Mouse (Mus musculus): ENCODE data around the gene Sp9.

DNA sequence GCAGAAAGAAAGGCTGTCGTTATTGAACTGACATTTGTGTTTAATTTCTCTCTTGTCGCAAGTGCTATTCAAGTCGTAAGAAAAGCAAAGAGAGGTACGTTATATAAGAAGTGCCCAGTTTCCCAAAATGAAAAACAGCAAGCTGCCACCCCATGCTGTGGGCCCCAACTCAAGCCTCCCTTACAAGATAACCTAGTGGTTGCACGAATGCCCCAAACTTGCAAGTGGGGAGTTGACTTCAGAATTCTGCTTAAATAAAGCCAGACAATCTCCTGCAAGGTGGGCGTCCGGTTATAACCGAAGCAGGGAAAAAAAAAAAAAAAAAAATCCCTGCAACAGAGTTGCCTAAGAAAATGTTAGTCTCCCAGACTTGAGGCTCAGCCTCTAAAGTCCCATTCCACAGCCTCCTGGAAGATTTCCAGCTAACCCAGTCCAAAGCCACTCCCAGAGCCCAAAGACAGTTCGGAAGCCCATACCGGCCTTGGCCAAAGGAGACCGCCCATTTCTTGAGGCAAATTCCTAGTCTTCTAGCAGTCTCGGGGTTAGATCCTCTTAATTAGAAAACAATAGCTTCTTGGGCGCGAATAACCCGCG is 8.5 kb upstream of the Sp9 start:
- TF ChIP-seq PAX5 (IDR thresholded peaks at IDR 0.05; ENCODE audit: low read length) (no peak), MEF2A (IDR thresholded peaks at IDR 0.05; ENCODE audit: borderline replicate concordance, low read depth, low read length) (no peak), USF1 (IDR thresholded peaks at IDR 0.05; ENCODE audit: low read depth, low read length) (no peak), EP300 (IDR thresholded peaks at IDR 0.05; ENCODE audit: low read length) (no peak), CTCF (conservative IDR thresholded peaks at IDR 0.05 in 1 of 2, IDR thresholded peaks at IDR 0.05 in 1 of 2; ENCODE audit: low read depth in 2 of 2, low read length in 2 of 2) (no peak), ZC3H11A (IDR thresholded peaks at IDR 0.05; ENCODE audit: low read depth, low read length) (no peak), JUND (conservative IDR thresholded peaks at IDR 0.05; ENCODE audit: low read depth, low read length) (no peak), HCFC1 (IDR thresholded peaks at IDR 0.05; ENCODE audit: low read depth, low read length) (no peak), MAFK (IDR thresholded peaks at IDR 0.05; ENCODE audit: insufficient replicate concordance, low read length) (no peak), ETS1 (conservative IDR thresholded peaks at IDR 0.05; ENCODE audit: low read depth, low read length) (no peak), POLR2A (IDR thresholded peaks at IDR 0.05; ENCODE audit: low read depth, low read length) (no peak), CHD2 (IDR thresholded peaks at IDR 0.05; ENCODE audit: low read length) (no peak), RAD21 (IDR thresholded peaks at IDR 0.05; ENCODE audit: low read depth, low read length) (no peak), MAZ (IDR thresholded peaks at IDR 0.05; ENCODE audit: low read depth, low read length) (no peak)

Measured in CH12.LX (cell line).